Mouse (Mus musculus) urinary bladder, adult 2 months (tissue): ENCODE results near the gene Mitd1. TPM values are rescaled to one million over a fixed set of nuclear protein-coding genes. Genes with fewer than 3 reads are reported as not detected.

ENCODE experiments used
- DNase-seq: peaks from one replicate; pipeline ENCODE4 v3.0.0; 2022; ENCODE audit warnings: low spot score
- polyA plus RNA-seq: library from polyadenylated mRNA; depleted of rRNA; stranded (reverse); fragments of >200 nt; gene quantifications from 2 replicates; pipeline ENCODE4 v1.2.3, GENCODE M21; 2012; rRNA removed

The Mitd1 gene
- 24.1 and 28.6 TPM in 2 replicates for polyA plus RNA-seq

DNA sequence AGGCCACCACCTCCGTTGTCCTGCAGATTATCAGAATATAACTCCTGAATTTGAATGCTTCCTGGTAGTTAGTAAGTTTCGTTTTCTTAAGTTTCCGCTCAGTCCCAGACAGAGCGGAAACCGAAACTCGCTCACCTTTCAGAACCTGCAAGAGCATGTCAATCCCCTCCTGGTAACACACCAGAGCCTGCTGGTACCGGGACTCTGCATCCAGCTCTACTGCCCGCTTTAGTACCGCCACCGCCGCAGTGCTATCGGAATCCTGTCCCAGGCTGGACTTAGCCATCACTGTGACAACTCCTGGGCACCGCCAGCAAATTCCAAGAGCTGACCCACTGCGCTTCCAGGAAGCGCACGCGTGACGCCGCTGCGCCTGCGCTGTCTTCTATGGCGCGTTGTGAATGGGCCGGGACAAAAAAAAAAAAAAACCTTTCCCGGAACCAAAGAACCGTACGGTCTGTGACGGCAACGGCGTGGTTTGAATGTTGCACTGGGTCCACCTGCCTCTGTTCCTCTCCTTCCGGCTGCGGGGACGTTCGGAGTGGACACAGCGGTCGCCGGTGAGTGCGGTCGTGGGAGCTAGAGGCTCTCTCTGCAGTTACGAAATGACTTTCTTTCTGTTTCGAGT is at the start of gene Mitd1, which contains the start of gene Mrpl30:
Mitd1 (minus strand) TSS at position 387 of the 628 bp plus-strand sequence.
Mrpl30 (plus strand) TSS at position 453 of the 628 bp plus-strand sequence.
- peak; percentile 73 for DNase-seq

DNA sequence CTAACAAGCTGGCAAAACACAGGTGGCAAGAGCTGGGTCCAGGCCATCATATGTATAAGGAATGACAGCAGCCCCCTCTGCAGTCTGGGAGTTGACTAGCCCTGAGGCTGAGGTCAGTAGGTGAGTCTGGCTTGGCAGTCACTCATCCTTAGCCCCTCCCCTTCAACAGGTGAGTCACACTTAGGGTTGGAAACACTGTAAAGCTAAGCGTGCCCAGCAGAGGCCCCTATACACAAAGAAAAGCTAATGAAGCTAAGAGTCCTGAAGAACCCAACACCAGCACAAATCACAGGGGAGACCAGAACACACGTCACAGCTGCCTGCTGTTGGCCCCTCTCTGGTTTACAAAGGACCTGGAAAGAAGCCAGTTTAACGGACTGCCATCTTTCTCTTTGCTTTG is 41.6 kb upstream of the Mitd1 start:
- no peak for DNase-seq

DNA sequence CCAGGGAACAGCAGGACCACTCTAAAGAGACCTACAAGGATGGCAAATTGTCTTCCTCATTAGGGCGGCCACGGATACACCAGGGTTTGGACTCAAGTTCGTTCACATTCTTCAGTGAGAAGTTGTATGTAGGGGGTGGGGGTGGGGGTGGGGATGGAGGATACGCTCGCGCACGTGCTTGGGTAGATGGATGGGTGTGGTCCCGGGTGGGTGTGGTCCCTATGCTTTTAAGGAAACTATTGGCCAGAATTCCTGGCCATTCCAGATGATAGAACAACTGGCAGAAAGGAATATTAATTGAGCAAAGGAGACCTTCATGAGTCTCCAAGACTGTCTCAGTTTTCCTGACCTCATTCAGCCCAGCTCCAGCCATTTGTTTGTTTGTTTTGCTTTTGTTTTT is 35.8 kb upstream of the Mitd1 start:
- no peak for DNase-seq

DNA sequence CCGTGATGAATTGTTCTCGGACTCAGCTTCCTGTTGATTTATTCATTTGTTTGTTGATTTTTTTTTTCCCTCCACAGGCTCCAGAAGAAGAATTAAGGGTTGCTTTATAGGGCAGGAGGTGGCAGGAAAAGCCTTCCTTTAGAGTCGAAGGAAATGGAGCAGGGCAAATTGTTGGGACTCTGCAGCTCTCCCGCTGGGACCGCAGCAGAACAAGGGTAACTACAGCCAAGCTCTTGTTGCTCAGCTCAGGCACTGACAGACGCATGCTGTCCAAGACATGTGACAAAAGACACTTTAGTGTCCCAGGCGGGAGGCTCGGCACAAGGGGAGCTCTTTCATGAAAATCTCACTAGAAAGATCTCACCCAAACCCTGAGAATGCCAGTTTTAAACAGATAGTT is 32.3 kb upstream of the Mitd1 start:
- DNase-seq, result no peak

DNA sequence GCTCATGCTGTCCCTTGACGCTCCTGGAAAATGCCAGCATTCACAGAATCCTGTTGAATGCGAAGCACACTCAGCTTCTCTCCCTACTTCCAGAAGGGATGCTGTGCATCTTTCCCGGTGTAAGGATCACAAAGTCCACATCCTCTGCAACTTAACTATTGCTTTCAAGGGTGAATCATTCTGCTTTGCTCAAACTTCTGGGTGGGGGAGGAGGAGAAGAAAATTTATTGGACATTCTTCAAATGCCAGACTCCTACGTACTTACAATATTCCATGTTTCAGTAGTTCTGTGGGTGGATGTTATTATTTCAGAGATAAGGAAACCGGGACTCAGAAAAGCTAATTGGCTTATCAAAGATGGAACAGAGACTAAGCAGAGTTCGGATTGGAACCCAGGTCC is 27.9 kb upstream of the Mitd1 start:
- no peak for DNase-seq

DNA sequence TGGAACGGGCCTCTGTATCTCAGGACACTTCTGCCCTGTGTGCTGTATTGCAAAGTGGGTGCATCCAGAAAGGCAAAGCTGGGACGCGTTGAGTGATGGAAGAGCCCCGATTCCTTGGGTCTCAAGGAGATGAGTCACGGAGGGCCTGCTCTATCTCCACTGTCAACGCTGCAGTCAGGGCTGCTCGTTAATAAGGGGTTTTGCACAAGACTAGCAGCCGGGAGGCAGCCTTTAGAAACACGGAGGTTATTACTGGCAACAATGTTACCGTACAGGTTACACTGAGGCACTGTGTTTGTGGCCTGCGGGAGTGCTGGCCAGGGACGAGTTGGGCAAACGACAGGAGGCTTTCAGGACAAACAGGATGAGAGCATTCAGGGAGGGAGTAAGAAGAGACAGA is 27.5 kb upstream of the Mitd1 start:
- no peak for DNase-seq

DNA sequence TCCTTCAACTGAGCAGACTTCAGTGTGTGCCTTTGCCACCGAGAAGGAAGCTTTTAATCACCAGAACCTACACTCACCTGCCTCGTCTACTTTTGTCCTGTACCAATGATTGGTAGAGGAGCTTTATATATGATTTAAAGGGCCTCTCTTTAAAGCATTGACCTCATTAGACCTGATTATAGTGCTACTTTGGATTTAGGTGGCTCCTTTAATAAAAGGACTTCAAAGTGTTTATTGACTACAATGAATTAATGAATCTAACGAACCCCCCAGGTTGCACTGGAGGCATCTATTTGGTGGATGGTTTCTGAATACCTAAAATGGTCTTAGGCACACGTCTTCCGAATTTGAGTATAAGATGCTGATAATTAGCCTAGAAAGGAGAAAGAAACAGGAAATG is 26.2 kb upstream of the Mitd1 start, which contains the start of gene Lyg2:
Lyg2 (minus strand) TSS at position 101 of the 400 bp plus-strand sequence.
- no peak for DNase-seq

DNA sequence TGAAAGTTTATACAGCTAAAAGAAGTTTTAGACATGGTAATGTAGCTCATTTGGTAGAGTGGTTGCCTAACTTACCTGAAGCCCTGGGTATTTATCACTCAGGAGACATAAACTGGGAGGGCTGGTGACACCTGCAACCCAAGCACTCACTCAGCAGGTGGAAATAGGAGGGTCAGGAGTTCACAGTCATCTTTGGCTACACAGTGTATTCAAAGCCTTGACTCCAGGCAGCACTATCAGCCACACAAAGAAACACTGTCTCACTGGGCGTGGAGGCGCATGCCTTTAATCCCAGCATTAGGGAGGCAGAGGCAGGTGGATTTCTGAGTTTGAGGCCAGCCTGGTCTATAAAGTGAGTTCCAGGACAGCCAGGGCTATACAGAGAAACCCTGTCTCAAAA is 22.5 kb upstream of the Mitd1 start:
- no peak for DNase-seq

DNA sequence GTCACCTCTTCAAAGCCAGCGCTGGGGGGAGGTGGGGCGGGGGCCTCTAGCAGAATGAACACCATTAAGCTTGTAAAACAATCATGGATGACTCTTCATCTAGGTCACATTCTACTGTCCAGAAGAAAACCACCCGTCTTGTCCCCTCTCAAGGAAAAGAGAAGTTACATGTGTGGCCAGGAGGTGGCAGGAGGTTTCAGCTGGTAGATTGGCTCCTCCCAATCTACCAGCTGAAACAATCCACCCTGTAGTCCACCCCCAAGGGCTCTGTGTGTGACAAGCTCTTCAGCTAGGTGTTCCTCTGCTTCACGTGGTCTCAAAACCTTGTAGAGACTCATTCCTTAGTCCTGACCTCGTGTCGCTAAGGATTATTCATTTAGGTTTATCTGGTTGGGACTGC is 13.0 kb upstream of the Mitd1 start:
- DNase-seq, result no peak

DNA sequence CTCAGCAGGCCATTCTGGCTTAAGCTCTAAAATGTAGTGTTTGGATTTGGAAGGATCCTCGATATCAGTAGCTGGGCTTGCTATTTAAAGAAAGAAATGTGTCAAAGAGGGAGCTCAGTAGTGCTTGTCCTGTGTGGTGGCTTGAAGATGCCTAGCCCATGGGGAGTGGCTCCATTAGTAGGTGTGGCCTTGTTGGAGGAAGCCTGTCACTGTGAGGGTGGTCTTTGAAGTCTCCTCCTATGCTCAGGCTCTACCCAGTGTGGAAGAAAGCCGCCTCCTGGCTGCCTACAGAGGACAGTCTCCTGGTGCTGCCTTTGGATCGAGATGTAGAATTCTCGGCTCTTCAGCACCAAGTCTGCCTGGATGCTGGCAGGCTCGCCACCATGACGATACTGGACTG is 10.1 kb upstream of the Mitd1 start:
- no peak for DNase-seq

DNA sequence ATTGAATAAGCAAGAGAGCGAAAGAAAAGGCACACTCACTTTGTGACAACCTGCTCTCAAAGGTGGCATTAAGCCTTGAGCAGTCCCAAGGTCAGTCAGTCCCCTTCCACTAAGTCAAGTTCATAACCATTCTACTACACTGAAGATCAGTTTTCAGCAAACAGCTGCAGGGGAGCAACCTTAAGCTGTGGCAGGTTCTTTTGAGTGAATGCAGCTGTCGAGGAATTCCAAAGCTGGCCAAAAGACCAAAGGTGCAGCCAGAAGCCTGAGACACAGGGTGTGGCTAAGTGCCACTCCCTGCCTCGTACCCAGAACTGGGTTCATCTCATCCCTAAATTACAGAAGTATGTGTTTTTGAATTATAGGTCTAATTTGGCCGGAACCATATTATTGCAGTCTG is 9.6 kb upstream of the Mitd1 start:
- DNase-seq, result no peak

DNA sequence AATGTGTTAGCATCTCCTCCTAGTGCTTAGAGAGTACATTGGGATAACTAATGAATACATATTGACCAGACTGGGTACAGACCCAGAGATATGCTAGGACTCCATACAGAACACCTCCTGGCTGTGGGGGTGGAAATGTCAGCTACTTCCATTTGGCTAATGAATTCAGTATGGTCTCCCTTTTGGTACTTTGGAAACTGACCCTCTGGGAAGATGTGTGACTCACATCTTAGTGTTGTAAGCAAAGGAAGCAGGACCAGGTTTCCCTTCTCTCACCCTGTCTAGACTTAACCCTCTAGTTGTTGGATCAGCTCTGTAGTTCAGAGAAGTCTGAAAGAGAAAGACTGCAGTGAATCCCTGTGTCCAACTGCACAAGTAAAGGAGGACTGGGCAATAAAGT is 4.4 kb upstream of the Mitd1 start:
- no peak for DNase-seq

DNA sequence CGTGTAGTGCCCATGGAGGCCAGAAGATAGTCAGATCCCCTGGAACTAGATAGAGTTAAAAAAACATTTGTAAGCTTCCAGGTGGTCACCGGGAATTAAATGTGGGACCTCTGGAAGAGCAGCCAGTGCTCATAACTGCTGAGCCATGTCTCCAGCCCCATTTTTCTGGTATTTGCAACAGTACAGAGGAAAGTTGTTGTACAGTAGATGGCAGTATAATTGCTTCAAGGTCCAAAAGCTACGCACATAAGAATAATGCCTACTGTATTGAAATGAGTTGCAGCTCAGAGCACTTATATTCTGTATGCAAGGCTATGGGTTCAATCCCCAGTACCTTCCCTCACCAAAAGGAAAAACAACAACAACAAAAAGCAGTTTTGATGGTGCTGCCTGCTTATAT is 1.2 kb upstream of the Mitd1 start:
- no peak for DNase-seq

DNA sequence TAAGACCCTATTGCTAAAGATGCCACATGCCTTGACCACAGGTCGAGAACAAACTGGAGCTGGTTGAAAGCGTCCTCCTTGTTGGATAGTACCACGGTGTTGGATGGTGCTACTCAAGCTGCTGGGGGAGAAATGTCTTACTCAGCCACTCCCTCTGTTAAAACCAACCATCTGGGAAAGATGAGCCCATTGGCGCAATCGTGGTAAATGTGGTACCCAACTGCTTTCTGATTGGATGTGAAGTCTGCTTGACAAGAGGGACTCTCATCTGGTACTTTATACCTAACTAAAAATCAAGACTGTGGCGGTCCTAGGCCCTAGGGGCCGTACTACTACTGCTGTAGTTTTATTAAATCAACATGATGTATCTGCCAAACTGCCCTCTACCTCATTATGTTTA is 1.0 kb downstream of the Mitd1 start:
- DNase-seq, result no peak

DNA sequence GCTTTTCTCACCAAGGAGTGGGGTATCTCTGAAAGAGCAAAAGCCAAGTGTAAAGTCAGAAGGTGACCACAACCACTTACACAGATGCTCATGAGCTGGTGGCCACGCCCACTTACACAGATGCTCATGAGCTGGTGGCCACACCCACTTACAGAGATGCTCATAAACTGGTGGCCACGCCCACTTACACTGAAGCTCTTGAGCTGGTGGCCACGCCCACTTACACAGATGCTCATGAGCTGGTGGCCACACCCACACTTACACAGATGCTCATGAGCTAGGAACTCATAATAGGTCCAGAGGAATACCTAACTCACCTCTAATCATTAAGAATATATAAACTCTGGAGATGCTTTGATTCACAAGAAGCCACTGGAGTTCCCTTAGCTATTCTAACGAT is 5.8 kb downstream of the Mitd1 start:
- no peak for DNase-seq

DNA sequence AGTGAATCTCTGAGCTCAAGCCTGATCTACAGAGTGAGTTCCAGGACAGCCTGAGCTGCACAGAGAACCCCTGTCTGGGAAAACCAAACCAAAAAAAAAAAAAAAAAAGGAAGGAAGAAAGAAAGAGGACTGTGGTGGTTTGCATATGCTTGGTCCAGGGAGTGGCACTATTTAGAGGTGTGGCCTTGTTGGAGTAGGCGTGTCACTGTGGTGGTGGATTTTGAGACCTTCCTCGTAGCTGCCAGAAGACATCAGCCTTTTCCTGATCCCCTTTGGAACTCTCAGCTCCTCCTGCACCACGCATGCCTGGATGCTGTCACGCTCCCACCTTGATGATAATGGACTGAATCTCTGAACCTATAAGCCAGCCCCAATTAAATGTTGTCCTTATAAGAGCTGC is 6.8 kb downstream of the Mitd1 start:
- DNase-seq, result no peak

DNA sequence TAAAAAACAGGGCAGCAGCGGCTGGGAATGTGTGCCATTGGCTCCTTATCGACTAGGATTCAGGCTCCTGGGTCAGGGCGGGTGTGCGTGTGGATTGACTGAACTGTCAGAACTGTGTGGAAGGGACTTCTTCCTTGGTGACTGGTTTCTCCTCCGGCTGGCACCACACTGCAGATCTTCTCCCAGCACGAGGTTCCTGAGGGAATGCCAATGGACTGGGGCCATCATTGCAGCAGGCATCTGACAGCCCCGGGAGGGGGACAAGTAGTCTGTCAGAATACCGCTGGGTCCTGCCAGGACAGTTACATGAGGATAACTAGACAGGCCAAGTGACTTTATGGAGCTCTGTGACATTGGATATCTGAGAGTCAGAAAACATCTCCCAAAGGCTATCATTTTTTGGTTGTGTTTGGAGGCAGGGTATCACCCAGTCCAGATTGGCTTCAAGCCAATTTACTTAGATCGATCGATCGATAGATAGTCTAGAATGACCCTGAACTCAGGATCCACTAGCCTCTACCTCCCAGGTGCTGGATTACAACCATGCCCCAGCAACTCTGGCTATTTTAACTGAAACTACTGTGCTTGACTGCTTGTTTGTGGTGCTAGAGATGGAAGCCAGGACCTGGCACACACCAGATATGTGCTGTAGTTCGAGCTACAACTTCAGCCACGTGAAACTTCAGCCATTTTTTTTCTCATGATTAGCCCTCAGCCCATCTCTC is 12.3 kb downstream of the Mitd1 start:
- DNase-seq, result no peak

DNA sequence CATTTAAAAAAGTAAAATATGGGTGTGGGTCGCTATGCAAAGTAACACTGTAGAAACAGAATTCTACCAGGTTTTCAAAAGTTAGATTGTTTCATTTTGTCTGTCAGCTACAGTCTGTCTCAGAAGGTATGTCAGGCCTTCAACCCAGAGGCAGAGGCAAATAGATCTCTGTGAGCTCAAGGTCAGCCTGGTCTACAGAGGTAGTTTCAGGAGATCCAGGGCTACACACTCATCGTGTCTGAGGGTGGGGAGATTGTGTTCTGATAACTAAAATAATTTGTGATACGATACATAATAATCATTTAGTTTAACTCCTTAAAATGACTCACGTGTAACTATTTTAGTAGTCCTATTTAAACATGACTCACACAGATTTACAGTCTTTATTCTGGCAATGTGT is 17.1 kb downstream of the Mitd1 start:
- DNase-seq, result no peak

DNA sequence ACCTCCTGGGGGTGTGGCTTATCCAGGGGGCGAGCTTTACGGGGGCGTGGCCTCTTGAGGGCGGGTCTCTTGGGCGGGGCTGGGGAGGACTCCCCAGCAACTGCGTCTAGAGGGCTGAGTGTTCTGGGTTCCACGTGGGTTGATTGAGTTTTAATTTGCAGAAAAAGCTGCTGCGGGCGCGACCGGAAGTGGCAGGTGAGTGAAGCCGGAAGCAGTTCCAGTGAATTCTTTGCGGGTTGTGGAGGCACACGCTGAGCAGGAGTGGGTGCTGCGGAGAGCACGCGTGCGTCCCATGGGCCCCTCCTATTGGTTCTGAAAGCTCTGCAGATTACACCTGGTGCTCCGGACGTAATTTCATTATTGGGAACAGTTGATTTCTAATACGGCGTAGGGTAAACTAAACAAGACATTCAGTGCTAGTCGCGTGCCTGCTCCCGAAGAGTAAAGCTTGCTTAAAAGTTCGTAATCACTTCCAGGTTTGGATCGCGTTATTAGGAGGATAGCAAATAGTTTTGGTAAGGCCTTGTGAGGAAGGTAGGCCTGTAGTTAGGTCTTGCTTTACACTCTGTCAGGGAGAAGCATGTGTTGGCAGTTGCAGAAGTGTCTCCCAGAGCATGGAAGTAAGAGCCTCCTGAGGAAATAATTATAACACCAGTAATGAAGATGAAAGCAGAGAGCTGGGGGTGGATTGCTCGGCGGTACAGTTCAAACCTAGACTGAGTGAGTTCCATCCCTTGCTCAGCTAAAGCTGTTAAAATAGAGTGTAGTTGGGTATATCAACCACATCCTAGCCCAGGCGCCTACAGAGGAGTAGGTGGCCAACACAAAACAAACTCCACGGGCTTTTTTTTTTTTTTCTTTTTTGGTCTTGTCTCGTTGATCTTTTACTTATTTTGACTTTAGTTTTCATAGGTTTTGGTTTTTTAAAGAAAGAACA is 17.8 kb downstream of the Mitd1 start:
- peak; percentile 42 for DNase-seq

DNA sequence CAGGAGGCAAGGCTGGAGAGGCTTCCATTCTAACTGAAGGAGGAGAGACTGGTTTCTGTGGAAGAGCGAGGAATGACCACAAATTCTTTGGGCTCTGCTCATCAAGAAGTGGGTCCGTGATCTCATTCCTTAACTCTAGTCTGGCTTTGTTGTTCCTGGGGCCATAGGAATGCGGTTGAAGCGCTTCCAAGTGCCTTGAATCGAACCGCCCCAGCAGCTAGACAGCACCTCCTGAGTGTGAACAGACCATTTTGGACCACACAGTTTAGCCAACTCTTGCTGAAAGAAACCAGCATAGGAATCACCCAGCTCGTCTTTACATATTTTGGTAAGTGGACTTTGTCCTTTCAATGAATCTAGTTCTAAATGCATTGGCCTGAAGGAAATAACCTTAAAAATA is 18.5 kb downstream of the Mitd1 start, which contains the start of gene Lipt1:
Lipt1 (plus strand) TSS at position 35 of the 400 bp plus-strand sequence.
- DNase-seq, result no peak

DNA sequence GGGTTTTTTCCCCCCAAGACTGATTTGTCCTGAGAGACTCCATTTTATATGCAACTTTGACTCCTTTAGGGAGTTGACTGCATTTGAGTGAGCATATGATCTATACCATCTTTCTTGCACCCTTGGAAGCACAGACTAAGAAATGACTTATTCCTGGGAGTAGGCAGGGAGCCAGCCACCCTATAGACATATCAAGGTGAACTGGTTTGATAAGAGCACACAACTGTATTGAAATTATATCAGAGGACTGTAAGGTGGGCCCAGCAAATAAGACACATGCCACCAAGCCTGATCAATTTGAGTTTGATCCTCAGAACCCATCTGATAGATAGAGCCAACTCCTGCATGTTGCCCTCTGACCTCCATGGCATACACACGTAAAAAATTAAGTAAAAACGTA is 20.8 kb downstream of the Mitd1 start:
- no peak for DNase-seq

DNA sequence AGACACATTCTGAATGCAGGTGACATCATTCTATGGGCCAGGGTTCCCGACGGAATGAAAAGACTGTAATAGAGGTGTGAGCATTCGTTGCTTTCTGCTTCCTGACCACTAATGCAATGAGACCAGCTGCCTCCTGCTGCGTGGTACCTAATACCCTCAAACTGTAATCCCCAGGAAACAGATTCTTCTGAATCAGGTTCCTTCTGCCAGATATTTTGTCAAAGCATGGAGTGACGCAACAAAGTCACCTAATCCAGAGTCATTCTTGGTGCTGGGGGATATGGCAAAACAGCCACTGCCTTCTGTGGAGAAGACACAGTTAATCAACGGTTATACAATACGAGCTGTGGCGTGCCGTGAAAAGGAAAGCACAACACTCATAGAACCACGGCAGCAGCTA is 21.6 kb downstream of the Mitd1 start:
- DNase-seq, result no peak
